Mouse (Mus musculus) testis, adult 2 months (tissue): ENCODE data around the gene Mgst3. TPM values are rescaled to one million over a fixed set of nuclear protein-coding genes. Genes with fewer than 3 reads are reported as not detected.

ENCODE experiments used
- H3K27ac ChIP-seq: fragments of 200-500 bp; 2 replicates; pipeline ENCODE4 v1.5.1; 2012; ENCODE audit warnings: low read depth, low read length; ENCODE audit not compliant: control insufficient read depth, insufficient read depth
- H3K27me3 ChIP-seq: fragments of 200-500 bp; 2 replicates; pipeline ENCODE4 v1.6.1; 2012; ENCODE audit warnings: mild to moderate bottlenecking, low read length, moderate library complexity; ENCODE audit not compliant: control insufficient read depth, insufficient read depth
- H3K36me3 ChIP-seq: fragments of 200-500 bp; 2 replicates; pipeline ENCODE4 v1.6.1; 2012; ENCODE audit warnings: mild to moderate bottlenecking, low read length; ENCODE audit not compliant: control insufficient read depth, insufficient read depth
- H3K4me1 ChIP-seq: fragments of 200-500 bp; 2 replicates; pipeline ENCODE4 v1.6.1; 2012; ENCODE audit warnings: low read length; ENCODE audit not compliant: control insufficient read depth, insufficient read depth
- H3K4me3 ChIP-seq: fragments of 200-500 bp; 2 replicates; pipeline ENCODE4 v1.5.1; 2012; ENCODE audit warnings: low read depth, mild to moderate bottlenecking, low read length, moderate library complexity, mixed read lengths; ENCODE audit not compliant: control insufficient read depth
- CTCF ChIP-seq: fragments of 200-500 bp; IDR thresholded peaks from 2 replicates; pipeline ENCODE4 v1.5.1; 2012; ENCODE audit warnings: low read depth, mild to moderate bottlenecking, inconsistent platforms, low read length, moderate library complexity; ENCODE audit not compliant: control insufficient read depth, insufficient read depth, insufficient replicate concordance
- POLR2A ChIP-seq: fragments of 200-500 bp; IDR thresholded peaks from 2 replicates; pipeline ENCODE4 v1.6.1; 2012; ENCODE audit warnings: low read depth, mild to moderate bottlenecking, inconsistent platforms, low read length, moderate library complexity; ENCODE audit not compliant: control insufficient read depth
- polyA plus RNA-seq: library from polyadenylated mRNA; depleted of rRNA; stranded (reverse); fragments of >200 nt; gene quantifications from 2 replicates; pipeline ENCODE4 v1.2.3, GENCODE M21; 2012

Gene Mgst3
- polyA plus RNA-seq, 1 experiment, result 18.9 TPM

GRCm38 (mm10) chr1:167342831-167343230 lies 50.8 kb downstream of the Mgst3 start:
- Histone ChIP-seq H3K27ac (no peak overlapping the region), H3K4me1 (peaks cover 11% of the 10 kb centered on the region), H3K27me3 (no peaks in the 10 kb centered on the region), H3K4me3 (no peak overlapping the region), H3K36me3 (no peaks in the 10 kb centered on the region)
- TF ChIP-seq CTCF, result no peak

GRCm38 (mm10) chr1:167340910-167341528 lies 52.6 kb downstream of the Mgst3 start:
- Histone ChIP-seq H3K36me3 (no peaks in the 10 kb centered on the region), H3K4me1 (peaks cover 11% of the 10 kb centered on the region), H3K27ac (no peak overlapping the region), H3K27me3 (no peaks in the 10 kb centered on the region), H3K4me3 (no peak overlapping the region)
- no peak for TF ChIP-seq CTCF
- TF ChIP-seq POLR2A, result no peak

DNA sequence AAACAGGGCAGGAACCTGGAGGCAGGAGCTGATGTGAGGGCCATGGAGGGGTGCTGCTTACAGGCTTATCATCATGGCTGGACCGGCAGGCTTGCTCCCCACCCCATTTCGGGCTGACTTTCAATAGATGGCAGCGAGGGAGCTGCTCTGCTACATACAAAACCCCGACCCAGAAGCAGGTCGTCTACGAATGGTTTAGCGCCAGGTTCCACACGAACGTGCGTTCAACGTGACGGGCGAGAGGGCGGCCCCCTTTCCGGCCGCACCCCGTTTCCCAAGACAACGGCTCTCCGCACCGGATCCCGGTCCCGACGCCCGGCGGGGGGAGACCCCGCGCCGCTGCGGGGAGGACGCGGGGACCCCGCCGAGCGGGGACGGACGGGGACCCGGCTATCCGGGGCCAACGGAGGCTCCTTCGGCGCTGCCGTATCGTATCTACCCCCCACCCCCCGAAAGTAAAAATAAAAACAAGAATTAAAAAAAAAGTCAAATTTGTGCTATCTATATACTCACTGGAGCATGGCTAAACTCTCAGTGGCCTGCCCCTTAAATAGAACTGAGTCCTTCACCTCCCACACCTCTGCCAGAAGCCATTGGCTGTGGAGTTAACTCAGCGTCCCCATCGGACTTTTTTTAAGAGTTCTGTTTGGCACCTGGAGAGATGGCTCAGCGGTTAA lies 53.4 kb downstream of the Mgst3 start:
- no peak for TF ChIP-seq CTCF
- TF ChIP-seq POLR2A, result no peak
- H3K4me1 ChIP-seq, result peaks cover 11% of the 10 kb centered on the region
- no peak overlapping the region for H3K27ac ChIP-seq
- peak overlapping the region; percentile 68 for H3K4me3 ChIP-seq
- no peaks in the 10 kb centered on the region for H3K27me3 ChIP-seq
- no peaks in the 10 kb centered on the region for H3K36me3 ChIP-seq

DNA sequence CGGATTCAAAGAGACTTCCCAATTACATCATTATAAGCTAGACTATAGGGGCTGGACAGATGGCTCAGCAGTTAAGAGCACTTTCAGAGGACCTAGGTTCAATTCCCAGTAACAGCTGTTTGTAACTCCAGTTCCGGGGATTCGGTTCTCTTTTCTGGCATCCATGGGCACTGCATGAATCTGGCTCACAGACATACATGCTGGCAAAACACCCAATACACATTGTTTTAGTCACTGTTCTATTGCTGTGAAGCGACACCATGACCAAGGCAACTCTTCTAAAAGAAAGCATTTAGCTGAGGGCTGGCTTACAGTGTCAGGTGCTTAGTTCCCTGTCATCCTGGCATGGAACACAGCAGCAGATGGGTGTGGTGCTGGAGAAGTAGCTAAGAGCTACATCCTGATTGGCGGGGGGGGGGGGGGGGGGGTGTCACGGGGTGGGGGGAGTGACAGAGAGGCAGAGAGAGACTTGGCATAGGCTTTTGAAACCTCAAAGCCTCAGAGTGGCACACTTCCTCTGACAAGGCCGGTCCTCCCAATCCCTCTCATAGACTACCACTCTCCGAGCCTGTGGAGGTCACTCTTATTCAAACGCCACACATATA lies 54.4 kb downstream of the Mgst3 start:
- no peaks in the 10 kb centered on the region for H3K27me3 ChIP-seq
- no peaks in the 10 kb centered on the region for H3K36me3 ChIP-seq
- TF ChIP-seq POLR2A, result no peak
- TF ChIP-seq CTCF, result no peak
- no peak overlapping the region for H3K4me3 ChIP-seq
- H3K27ac ChIP-seq, result no peak overlapping the region
- peaks cover 11% of the 10 kb centered on the region for H3K4me1 ChIP-seq

DNA sequence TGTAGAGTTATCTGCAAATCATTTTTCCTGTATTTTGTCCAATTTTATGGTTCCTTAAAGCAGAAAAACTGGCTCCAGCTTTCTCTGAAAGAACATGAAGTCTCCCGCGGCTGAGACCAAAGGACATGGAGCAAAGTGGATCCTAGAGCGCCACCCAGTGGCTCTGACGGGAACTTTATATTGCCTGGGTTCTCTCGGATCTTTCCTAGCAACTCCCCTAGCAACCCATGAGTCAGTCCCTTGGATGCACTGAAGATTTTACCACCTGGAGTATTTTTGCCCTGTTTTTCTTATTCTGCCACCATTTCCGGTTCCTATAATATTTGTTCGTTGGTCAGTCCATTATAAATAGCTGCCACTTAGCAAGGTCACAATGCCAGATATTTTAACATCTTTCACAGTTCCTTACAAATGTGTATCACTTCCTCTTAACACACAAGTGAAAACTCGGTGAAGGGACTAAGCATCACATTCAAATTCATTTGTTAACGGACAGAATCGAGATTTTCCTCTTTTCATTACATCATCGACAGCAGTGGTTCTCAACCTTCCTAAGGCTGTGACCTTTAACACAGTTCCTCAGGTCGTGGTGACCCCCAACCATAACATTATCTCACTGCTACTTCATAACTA lies 56.1 kb downstream of the Mgst3 start:
- no peaks in the 10 kb centered on the region for H3K27me3 ChIP-seq
- H3K4me3 ChIP-seq, result no peak overlapping the region
- H3K36me3 ChIP-seq, result peaks cover 1% of the 10 kb centered on the region; the same call in 1 of the 2 replicates
- no peak overlapping the region for H3K27ac ChIP-seq
- peak; percentile 72 for TF ChIP-seq CTCF
- TF ChIP-seq POLR2A, result no peak
- H3K4me1 ChIP-seq, result peaks cover 11% of the 10 kb centered on the region

GRCm38 (mm10) chr1:167336398-167336797 lies 57.2 kb downstream of the Mgst3 start:
- Histone ChIP-seq H3K4me1 (peaks cover 11% of the 10 kb centered on the region), H3K4me3 (no peak overlapping the region), H3K27me3 (no peaks in the 10 kb centered on the region), H3K27ac (no peak overlapping the region), H3K36me3 (peaks cover 1% of the 10 kb centered on the region; the same call in 1 of the 2 replicates)
- TF ChIP-seq POLR2A (no peak), CTCF (no peak)

DNA sequence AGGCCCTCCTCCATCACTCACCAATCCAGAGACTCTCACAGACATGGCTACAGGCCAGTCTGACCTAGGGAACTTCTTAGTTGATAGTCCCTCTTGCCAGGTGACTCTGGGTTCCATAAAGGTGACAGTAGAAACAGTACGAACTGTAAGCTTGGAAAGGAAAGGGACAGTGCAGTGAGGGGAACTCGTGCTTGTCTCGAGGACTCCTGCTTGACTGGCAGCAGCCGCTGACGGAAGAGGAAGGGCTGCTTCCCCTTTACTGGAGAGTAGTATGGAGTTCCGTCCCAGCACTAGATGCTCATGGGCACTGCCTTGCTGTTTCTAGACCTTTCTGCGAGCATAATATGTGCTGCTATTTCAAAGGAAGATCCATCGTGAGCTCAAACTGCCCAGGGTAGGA lies 62.5 kb downstream of the Mgst3 start:
- no peak for TF ChIP-seq CTCF
- TF ChIP-seq POLR2A, result no peak
- Histone ChIP-seq H3K4me3 (no peak overlapping the region), H3K27ac (no peak overlapping the region), H3K27me3 (no peaks in the 10 kb centered on the region), H3K36me3 (peaks cover 1% of the 10 kb centered on the region; the same call in 1 of the 2 replicates), H3K4me1 (no peaks in the 10 kb centered on the region)
